Mouse (Mus musculus): ENCODE results near the gene Bcl2l13. TPM values are rescaled to one million over a fixed set of nuclear protein-coding genes. Genes with fewer than 3 reads are reported as not detected.
A peak's percentile ranks its signal among the peaks of the same experiment; 100 is the strongest.

Bcl2l13 gene
- not detected in 2 replicates for polyA plus RNA-seq (2012; ENCODE audit: insufficient read depth, insufficient read length, low replicate concordance, missing spikeins)

GRCm38 (mm10) chr6:120835474-120836374 lies at the start of gene Bcl2l13:
Bcl2l13 (plus strand) TSS chr6:120836212.
- WGBS = 3% methylated on average over 40 of the region's 40 CpGs
- Histone ChIP-seq H3K4me1 (ENCODE audit: control insufficient read depth, insufficient read depth, low read length) (0 out of 2 replicates have a peak, but pooled peaks cover 2% of the 10 kb centered on the region), H3K4me3 (ENCODE audit: insufficient read depth, low read depth, low read length) (peak within 1 kb of the TSS; percentile 84), H3K27ac (ENCODE audit: insufficient read depth, low read depth, low read length) (peak within 1 kb of the TSS; percentile 78)
- no peak for TF ChIP-seq CTCF (IDR thresholded peaks at IDR 0.05; ENCODE audit: insufficient read depth, low read depth, low read length)
- TF ChIP-seq POLR2A (IDR thresholded peaks at IDR 0.05; ENCODE audit: insufficient read depth, low read depth, low read length) = peak; percentile 82

GRCm38 (mm10) chr6:120788068-120788607 lies 47.9 kb upstream of the Bcl2l13 start:
- WGBS = 85% methylated on average over 5 of the region's 5 CpGs

GRCm38 (mm10) chr6:120788904-120789303 lies 47.1 kb upstream of the Bcl2l13 start:
- no peak overlapping the region for H3K27ac ChIP-seq (ENCODE audit: insufficient read depth, low read depth, low read length)
- TF ChIP-seq CTCF (IDR thresholded peaks at IDR 0.05; ENCODE audit: insufficient read depth, low read depth, low read length) (no peak), POLR2A (IDR thresholded peaks at IDR 0.05; ENCODE audit: insufficient read depth, low read depth, low read length) (no peak)
- H3K4me1 ChIP-seq (ENCODE audit: control insufficient read depth, insufficient read depth, low read length) = no peaks in the 10 kb centered on the region
- H3K4me3 ChIP-seq (ENCODE audit: insufficient read depth, low read depth, low read length) = no peak overlapping the region

More at GRCm38 (mm10) chr6:120788068-120788607, 47.9 kb upstream of the Bcl2l13 start:
- no peaks in the 10 kb centered on the region for H3K4me1 ChIP-seq (ENCODE audit: control insufficient read depth, insufficient read depth, low read length)
- H3K4me3 ChIP-seq (ENCODE audit: insufficient read depth, low read depth, low read length) = no peak overlapping the region
- TF ChIP-seq POLR2A (IDR thresholded peaks at IDR 0.05; ENCODE audit: insufficient read depth, low read depth, low read length) (no peak), CTCF (IDR thresholded peaks at IDR 0.05; ENCODE audit: insufficient read depth, low read depth, low read length) (no peak)
- no peak overlapping the region for H3K27ac ChIP-seq (ENCODE audit: insufficient read depth, low read depth, low read length)

- H3K4me3 ChIP-seq (ENCODE audit: insufficient read depth, low read depth, low read length) = no peak overlapping the region
- WGBS = 93% methylated on average over 10 of the region's 11 CpGs
- TF ChIP-seq POLR2A (IDR thresholded peaks at IDR 0.05; ENCODE audit: insufficient read depth, low read depth, low read length) (no peak), CTCF (IDR thresholded peaks at IDR 0.05; ENCODE audit: insufficient read depth, low read depth, low read length) (no peak)
- H3K27ac ChIP-seq (ENCODE audit: insufficient read depth, low read depth, low read length) = no peak overlapping the region
- no peaks in the 10 kb centered on the region for H3K4me1 ChIP-seq (ENCODE audit: control insufficient read depth, insufficient read depth, low read length)
These were observed 45.9 kb upstream of the Bcl2l13 start for GRCm38 (mm10) chr6:120790153-120790552.

- no peak for TF ChIP-seq CTCF (IDR thresholded peaks at IDR 0.05; ENCODE audit: insufficient read depth, low read depth, low read length)
- TF ChIP-seq POLR2A (IDR thresholded peaks at IDR 0.05; ENCODE audit: insufficient read depth, low read depth, low read length) = no peak
- H3K4me3 ChIP-seq (ENCODE audit: insufficient read depth, low read depth, low read length) = no peak overlapping the region
- WGBS = 75% methylated on average over 5 of the region's 5 CpGs
- H3K4me1 ChIP-seq (ENCODE audit: control insufficient read depth, insufficient read depth, low read length) = no peaks in the 10 kb centered on the region
- H3K27ac ChIP-seq (ENCODE audit: insufficient read depth, low read depth, low read length) = no peak overlapping the region
These were observed 45.3 kb upstream of the Bcl2l13 start for GRCm38 (mm10) chr6:120790717-120791116.

- 67% methylated on average over 8 of the region's 8 CpGs for WGBS
- Histone ChIP-seq H3K27ac (ENCODE audit: insufficient read depth, low read depth, low read length) (no peak overlapping the region), H3K4me1 (ENCODE audit: control insufficient read depth, insufficient read depth, low read length) (peaks cover 2% of the 10 kb centered on the region; the same call in 1 of the 2 replicates), H3K4me3 (ENCODE audit: insufficient read depth, low read depth, low read length) (no peak overlapping the region)
- TF ChIP-seq POLR2A (IDR thresholded peaks at IDR 0.05; ENCODE audit: insufficient read depth, low read depth, low read length) = no peak
- TF ChIP-seq CTCF (IDR thresholded peaks at IDR 0.05; ENCODE audit: insufficient read depth, low read depth, low read length) = no peak
These were observed 43.1 kb upstream of the Bcl2l13 start for GRCm38 (mm10) chr6:120792947-120793346.

GRCm38 (mm10) chr6:120795422-120796086 lies 40.5 kb upstream of the Bcl2l13 start:
- no peak overlapping the region for H3K4me3 ChIP-seq (ENCODE audit: insufficient read depth, low read depth, low read length)
- no peak overlapping the region for H3K27ac ChIP-seq (ENCODE audit: insufficient read depth, low read depth, low read length)
- TF ChIP-seq CTCF (IDR thresholded peaks at IDR 0.05; ENCODE audit: insufficient read depth, low read depth, low read length) (no peak), POLR2A (IDR thresholded peaks at IDR 0.05; ENCODE audit: insufficient read depth, low read depth, low read length) (no peak)
- H3K4me1 ChIP-seq (ENCODE audit: control insufficient read depth, insufficient read depth, low read length) = peaks cover 4% of the 10 kb centered on the region
- WGBS = 74% methylated on average over 5 of the region's 5 CpGs

- Histone ChIP-seq H3K4me1 (ENCODE audit: control insufficient read depth, insufficient read depth, low read length) (peaks cover 4% of the 10 kb centered on the region), H3K27ac (ENCODE audit: insufficient read depth, low read depth, low read length) (no peak overlapping the region), H3K4me3 (ENCODE audit: insufficient read depth, low read depth, low read length) (no peak overlapping the region)
- 76% methylated on average over 2 of the region's 2 CpGs for WGBS
- no peak for TF ChIP-seq POLR2A (IDR thresholded peaks at IDR 0.05; ENCODE audit: insufficient read depth, low read depth, low read length)
- TF ChIP-seq CTCF (IDR thresholded peaks at IDR 0.05; ENCODE audit: insufficient read depth, low read depth, low read length) = no peak
These were observed 39.9 kb upstream of the Bcl2l13 start for GRCm38 (mm10) chr6:120796111-120796510.

Data from olfactory bulb, adult 2 months (tissue).